Mouse (Mus musculus): Measurements from ENCODE around the gene Capzb. TPM values are rescaled to one million over a fixed set of nuclear protein-coding genes. Genes with fewer than 3 reads are reported as not detected.

Gene Capzb
- polyA plus RNA-seq, 1 experiment from 2014 or later, result 218 TPM

DNA sequence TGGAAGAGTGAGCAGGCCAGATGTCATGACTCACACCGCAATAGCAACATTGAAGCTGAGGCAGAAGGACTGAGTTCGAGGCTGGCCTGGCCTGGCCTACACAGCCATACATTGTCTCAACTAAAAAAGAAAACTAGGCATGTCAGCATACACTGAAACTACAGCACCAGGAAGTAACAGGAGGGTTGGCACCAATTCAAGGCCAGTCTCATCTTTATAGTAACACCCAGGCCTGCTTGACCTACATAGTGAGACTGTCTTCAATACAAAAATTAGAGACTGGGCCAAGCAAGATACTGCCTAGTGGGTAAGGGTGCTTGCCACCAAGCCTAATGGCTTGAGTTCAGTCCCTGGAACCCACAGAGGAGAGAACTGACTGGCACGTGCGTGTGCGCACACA, 99.3 kb downstream of the Capzb start:
- Histone ChIP-seq H3K4me2 (ENCODE audit: low read depth, low read length) (no peak overlapping the region), H3K27me3 (ENCODE audit: control insufficient read depth, insufficient read depth, low read length) (no peaks in the 10 kb centered on the region), H3K27ac (ENCODE audit: low read depth, low read length) (no peak overlapping the region), H3K4me1 (ENCODE audit: control insufficient read depth, insufficient read depth, low read length) (no peaks in the 10 kb centered on the region), H3K36me3 (ENCODE audit: control insufficient read depth, insufficient read depth, low read length) (peaks cover 15% of the 10 kb centered on the region), H3K9me3 (ENCODE audit: control insufficient read depth, low read length) (no peaks in the 10 kb centered on the region), H3K4me3 (ENCODE audit: low read depth, low read length) (no peak overlapping the region), H3K9ac (replicated peaks; ENCODE audit: low read depth, low read length) (no peak overlapping the region)
- 97% methylated on average over 5 of the region's 5 CpGs for WGBS
- ATAC-seq (ENCODE audit: low read depth), result no peak

DNA sequence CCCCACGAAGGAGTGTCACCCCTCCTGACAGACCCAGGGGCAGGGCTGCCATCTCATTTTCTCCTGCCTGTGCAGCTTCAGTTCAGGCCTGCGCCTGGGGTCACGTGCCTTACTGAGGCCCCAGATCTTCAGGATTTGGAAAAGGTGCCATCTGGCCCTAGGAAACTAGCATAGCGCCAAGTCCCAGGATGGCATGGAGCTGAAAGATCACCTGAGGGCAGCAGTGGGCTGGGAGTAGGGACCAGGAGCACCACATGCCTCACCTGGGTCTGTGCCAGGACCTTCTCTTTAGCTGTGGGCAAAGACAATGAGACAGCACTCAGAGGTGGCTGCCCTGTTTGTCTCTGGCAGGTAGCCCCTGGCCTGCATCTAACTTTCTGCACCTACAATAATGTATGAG, 104.9 kb downstream of the Capzb start:
- 90% methylated on average over 4 of the region's 4 CpGs for WGBS
- no peak for ATAC-seq (ENCODE audit: low read depth)
- Histone ChIP-seq H3K4me1 (ENCODE audit: control insufficient read depth, insufficient read depth, low read length) (no peaks in the 10 kb centered on the region), H3K4me2 (ENCODE audit: low read depth, low read length) (no peak overlapping the region), H3K27me3 (ENCODE audit: control insufficient read depth, insufficient read depth, low read length) (no peaks in the 10 kb centered on the region), H3K4me3 (ENCODE audit: low read depth, low read length) (no peak overlapping the region), H3K27ac (ENCODE audit: low read depth, low read length) (no peak overlapping the region), H3K9ac (replicated peaks; ENCODE audit: low read depth, low read length) (no peak overlapping the region), H3K9me3 (ENCODE audit: control insufficient read depth, low read length) (no peaks in the 10 kb centered on the region), H3K36me3 (ENCODE audit: control insufficient read depth, insufficient read depth, low read length) (peaks cover 12% of the 10 kb centered on the region)

DNA sequence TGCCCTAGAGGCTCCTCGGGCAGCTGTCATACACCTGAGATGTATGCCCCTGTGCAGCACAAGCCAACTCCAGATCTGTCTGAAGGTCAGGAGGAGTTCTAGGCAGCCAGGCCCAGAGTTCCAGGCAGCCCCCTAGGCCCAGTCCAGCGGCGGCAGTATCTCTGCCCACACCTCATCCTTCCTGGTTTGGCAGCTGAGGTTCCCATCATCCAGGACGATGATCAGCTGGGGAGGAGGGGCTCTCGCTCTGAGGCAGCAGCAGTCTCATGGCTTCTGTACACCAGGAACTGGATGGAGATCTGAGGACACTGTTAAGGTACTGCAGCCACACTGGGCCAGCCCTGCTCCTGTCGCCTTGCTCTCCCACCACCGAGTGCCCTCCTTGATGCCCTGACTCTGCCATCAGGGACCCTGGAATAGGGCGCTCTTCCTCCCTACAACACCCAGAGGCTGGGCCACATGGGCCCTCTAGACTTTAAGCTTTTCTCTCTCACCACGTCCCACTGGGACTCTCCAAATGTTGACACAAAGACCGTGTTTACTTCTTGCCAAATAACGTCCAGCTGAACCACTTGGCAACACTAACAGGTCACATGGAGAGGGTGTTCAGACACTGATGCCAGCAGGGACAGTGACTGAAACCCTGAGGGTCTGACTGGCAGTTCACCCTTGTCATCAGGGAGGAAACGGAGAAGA, 106.1 kb downstream of the Capzb start:
- Histone ChIP-seq H3K9ac (replicated peaks; ENCODE audit: low read depth, low read length) (no peak overlapping the region), H3K4me1 (ENCODE audit: control insufficient read depth, insufficient read depth, low read length) (no peaks in the 10 kb centered on the region), H3K36me3 (ENCODE audit: control insufficient read depth, insufficient read depth, low read length) (peaks cover 12% of the 10 kb centered on the region), H3K27ac (ENCODE audit: low read depth, low read length) (no peak overlapping the region), H3K27me3 (ENCODE audit: control insufficient read depth, insufficient read depth, low read length) (no peaks in the 10 kb centered on the region), H3K4me2 (ENCODE audit: low read depth, low read length) (no peak overlapping the region), H3K9me3 (ENCODE audit: control insufficient read depth, low read length) (no peaks in the 10 kb centered on the region), H3K4me3 (ENCODE audit: low read depth, low read length) (no peak overlapping the region)
- no peak for ATAC-seq (ENCODE audit: low read depth)
- WGBS, result 85% methylated on average over 12 of the region's 12 CpGs

DNA sequence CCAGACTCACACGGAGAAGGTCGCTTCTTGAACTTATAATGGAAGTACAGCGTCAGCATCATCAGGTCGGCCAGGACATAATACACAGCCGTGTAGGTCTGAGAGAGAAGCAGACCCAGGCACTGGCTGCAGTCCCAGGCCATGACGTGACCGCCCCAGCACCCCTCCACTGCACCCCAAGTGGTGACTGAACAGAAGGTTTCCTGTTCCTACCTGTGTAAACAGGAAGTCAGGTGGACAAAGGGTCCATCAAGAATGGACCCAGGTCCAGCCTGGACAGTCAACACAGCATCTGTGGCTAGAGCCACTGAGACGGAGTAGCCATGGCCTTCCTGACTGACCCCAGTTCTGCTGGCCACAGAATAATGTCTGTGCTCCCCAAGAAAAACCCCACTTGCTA, 109.1 kb downstream of the Capzb start:
- no peaks in the 10 kb centered on the region for H3K9me3 ChIP-seq (ENCODE audit: control insufficient read depth, low read length)
- H3K9ac ChIP-seq (replicated peaks; ENCODE audit: low read depth, low read length), result no peak overlapping the region
- peaks cover 12% of the 10 kb centered on the region for H3K36me3 ChIP-seq (ENCODE audit: control insufficient read depth, insufficient read depth, low read length)
- ATAC-seq (ENCODE audit: low read depth), result no peak
- no peak overlapping the region for H3K4me3 ChIP-seq (ENCODE audit: low read depth, low read length)
- no peak overlapping the region for H3K27ac ChIP-seq (ENCODE audit: low read depth, low read length)
- 92% methylated on average over 8 of the region's 8 CpGs for WGBS
- H3K4me1 ChIP-seq (ENCODE audit: control insufficient read depth, insufficient read depth, low read length), result no peaks in the 10 kb centered on the region
- H3K27me3 ChIP-seq (ENCODE audit: control insufficient read depth, insufficient read depth, low read length), result no peaks in the 10 kb centered on the region
- H3K4me2 ChIP-seq (ENCODE audit: low read depth, low read length), result no peak overlapping the region

DNA sequence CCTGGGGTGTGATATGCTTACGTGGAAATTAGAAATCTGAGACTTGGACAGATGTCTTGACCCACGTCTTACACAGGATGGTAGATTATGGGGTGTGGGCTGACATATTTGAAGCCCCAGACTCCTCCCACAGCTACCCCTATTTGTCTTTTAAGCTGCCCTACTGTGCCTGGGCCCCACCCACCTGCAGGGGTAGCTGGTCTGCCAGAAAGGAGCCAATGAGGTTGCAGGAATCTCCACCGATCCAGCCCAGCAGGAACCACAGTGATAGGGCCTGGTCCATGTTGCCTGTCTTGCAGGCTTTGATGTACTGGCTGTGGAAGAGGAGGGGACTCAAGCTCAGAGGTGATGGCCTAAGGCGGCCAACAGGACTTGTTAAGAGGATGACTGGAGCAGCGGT, 109.5 kb downstream of the Capzb start:
- Histone ChIP-seq H3K9ac (replicated peaks; ENCODE audit: low read depth, low read length) (no peak overlapping the region), H3K9me3 (ENCODE audit: control insufficient read depth, low read length) (no peaks in the 10 kb centered on the region), H3K4me2 (ENCODE audit: low read depth, low read length) (no peak overlapping the region), H3K36me3 (ENCODE audit: control insufficient read depth, insufficient read depth, low read length) (peaks cover 12% of the 10 kb centered on the region), H3K4me3 (ENCODE audit: low read depth, low read length) (no peak overlapping the region), H3K4me1 (ENCODE audit: control insufficient read depth, insufficient read depth, low read length) (no peaks in the 10 kb centered on the region), H3K27me3 (ENCODE audit: control insufficient read depth, insufficient read depth, low read length) (no peaks in the 10 kb centered on the region), H3K27ac (ENCODE audit: low read depth, low read length) (no peak overlapping the region)
- 66% methylated on average over 5 of the region's 5 CpGs for WGBS
- no peak for ATAC-seq (ENCODE audit: low read depth)

DNA sequence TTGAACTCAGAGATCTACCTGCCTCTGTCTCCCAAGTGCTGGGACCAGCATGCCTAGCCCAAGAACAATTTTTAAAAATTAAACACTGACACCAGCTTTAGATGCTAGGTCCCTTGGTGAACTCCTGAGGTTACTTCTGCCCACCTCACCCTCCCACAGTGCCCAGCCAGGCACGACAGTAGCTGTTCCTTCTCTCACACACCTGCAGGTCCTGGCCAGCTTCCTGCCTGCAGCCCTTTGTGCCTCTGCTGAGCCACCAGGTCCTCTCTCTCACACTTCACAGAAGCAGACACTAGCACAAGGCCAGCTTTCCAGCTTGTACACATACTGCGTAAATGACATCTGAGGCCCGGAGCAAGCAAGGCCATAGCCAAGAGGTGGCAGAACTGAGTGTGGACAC, 112.8 kb downstream of the Capzb start:
- Histone ChIP-seq H3K9me3 (ENCODE audit: control insufficient read depth, low read length) (no peaks in the 10 kb centered on the region), H3K4me1 (ENCODE audit: control insufficient read depth, insufficient read depth, low read length) (peaks cover 6% of the 10 kb centered on the region), H3K27ac (ENCODE audit: low read depth, low read length) (no peak overlapping the region), H3K4me2 (ENCODE audit: low read depth, low read length) (no peak overlapping the region), H3K9ac (replicated peaks; ENCODE audit: low read depth, low read length) (no peak overlapping the region), H3K27me3 (ENCODE audit: control insufficient read depth, insufficient read depth, low read length) (no peaks in the 10 kb centered on the region), H3K36me3 (ENCODE audit: control insufficient read depth, insufficient read depth, low read length) (peaks cover 7% of the 10 kb centered on the region), H3K4me3 (ENCODE audit: low read depth, low read length) (no peak overlapping the region)
- ATAC-seq (ENCODE audit: low read depth), result no peak
- WGBS, result 97% methylated on average over 3 of the region's 3 CpGs

DNA sequence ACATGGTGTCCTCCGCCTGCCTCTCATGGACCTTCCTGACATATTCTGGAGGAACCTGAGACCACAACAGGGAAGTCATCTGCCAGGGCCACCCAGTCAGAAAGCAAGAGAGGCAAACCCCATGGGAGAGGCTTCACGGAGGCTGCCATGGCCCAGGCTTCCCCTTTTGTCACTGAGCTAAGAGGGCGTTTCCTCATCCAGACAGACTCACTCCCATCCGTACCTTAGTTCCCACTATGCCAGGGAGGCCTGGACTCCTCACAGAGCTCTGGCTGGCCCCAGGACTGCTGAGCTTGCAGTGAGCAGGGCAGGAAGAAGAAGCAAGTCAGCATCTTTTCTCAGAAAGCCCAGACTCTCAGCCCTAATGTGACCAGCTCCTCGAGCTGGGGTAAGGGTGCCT, 115.2 kb downstream of the Capzb start:
- Histone ChIP-seq H3K9me3 (ENCODE audit: control insufficient read depth, low read length) (no peaks in the 10 kb centered on the region), H3K4me3 (ENCODE audit: low read depth, low read length) (no peak overlapping the region), H3K27me3 (ENCODE audit: control insufficient read depth, insufficient read depth, low read length) (no peaks in the 10 kb centered on the region), H3K36me3 (ENCODE audit: control insufficient read depth, insufficient read depth, low read length) (no peaks in the 10 kb centered on the region), H3K27ac (ENCODE audit: low read depth, low read length) (no peak overlapping the region), H3K4me2 (ENCODE audit: low read depth, low read length) (no peak overlapping the region), H3K4me1 (ENCODE audit: control insufficient read depth, insufficient read depth, low read length) (peaks cover 15% of the 10 kb centered on the region), H3K9ac (replicated peaks; ENCODE audit: low read depth, low read length) (no peak overlapping the region)
- 79% methylated on average over 5 of the region's 5 CpGs for WGBS
- ATAC-seq (ENCODE audit: low read depth), result no peak

DNA sequence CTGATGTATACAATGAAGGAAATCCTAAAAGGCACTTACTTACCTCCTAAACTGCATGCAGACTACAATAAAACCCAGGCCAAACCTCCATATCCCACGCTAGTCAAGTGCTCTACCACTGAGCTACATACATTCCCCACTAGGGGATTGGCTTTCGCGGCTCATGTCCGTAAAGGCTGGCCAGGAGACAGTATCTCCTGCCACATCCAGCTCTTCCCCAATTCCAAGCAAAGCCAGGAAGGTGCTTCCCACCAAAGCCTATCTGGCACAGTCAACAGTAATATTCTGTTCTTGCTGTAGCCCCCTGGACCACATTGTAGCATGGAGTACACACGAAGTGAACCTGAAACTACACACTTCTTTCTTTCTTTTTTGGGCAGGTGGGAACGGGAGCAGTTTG, 117.0 kb downstream of the Capzb start:
- no peak for ATAC-seq (ENCODE audit: low read depth)
- Histone ChIP-seq H3K9me3 (ENCODE audit: control insufficient read depth, low read length) (no peaks in the 10 kb centered on the region), H3K4me1 (ENCODE audit: control insufficient read depth, insufficient read depth, low read length) (peaks cover 15% of the 10 kb centered on the region), H3K36me3 (ENCODE audit: control insufficient read depth, insufficient read depth, low read length) (peaks cover 4% of the 10 kb centered on the region; the same call in 1 of the 2 replicates), H3K4me3 (ENCODE audit: low read depth, low read length) (peak overlapping the region; percentile 88), H3K4me2 (ENCODE audit: low read depth, low read length) (peak overlapping the region; percentile 97), H3K27ac (ENCODE audit: low read depth, low read length) (no peak overlapping the region), H3K27me3 (ENCODE audit: control insufficient read depth, insufficient read depth, low read length) (no peaks in the 10 kb centered on the region), H3K9ac (replicated peaks; ENCODE audit: low read depth, low read length) (peak overlapping the region; percentile 79)
- WGBS, result 17% methylated on average over 6 of the region's 6 CpGs

DNA sequence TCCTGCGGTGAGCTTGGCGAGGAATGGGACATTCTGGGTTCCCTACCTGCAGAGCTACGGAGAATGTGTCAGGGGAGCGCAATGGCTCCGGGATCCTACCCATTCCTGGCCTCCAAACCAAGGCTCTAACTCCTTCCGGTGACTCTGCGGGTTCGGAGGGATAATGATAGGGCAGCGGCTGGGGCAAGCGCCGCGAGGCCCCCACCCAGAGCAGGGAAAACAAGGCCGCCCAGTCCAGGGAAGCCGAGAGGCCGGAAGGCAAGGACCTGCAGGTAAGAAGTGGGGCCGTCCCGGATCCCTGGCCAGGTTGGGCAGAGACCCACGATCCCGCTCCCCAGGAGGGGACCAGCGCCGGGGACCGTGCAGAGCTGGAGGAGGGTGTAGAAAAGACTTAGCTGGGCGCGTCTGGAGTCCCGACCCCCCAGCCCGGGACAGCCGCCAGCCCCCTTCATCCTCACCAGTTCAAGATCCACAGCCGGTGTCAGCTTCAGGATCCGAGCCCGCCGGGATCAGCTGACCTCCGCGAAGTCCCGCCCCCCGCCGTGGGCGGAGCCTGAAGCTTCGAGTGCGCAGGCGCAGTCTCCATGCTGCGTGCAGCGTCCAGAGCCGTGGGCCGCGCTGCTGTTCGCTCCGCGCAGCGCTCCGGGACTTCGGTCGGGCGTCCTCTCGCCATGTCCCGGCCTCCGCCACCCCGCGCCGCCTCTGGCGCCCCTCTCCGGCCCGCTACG, 117.6 kb downstream of the Capzb start, which contains the start of the genes Pqlc2 and Akr7a5:
Gene Pqlc2, minus strand, starts transcription at position 538 of the 728 bp plus-strand sequence.
Gene Akr7a5, plus strand, starts transcription at position 574 of the 728 bp plus-strand sequence.
- ATAC-seq (ENCODE audit: low read depth), result peak; percentile 86
- under 1% methylated on average over 52 of the region's 63 CpGs for WGBS
- Histone ChIP-seq H3K4me1 (ENCODE audit: control insufficient read depth, insufficient read depth, low read length) (peaks cover 15% of the 10 kb centered on the region), H3K27ac (ENCODE audit: low read depth, low read length) (peak within 1 kb of the TSS; percentile 49), H3K4me3 (ENCODE audit: low read depth, low read length) (peak within 1 kb of the TSS; percentile 88), H3K4me2 (ENCODE audit: low read depth, low read length) (peak within 1 kb of the TSS; percentile 97), H3K9me3 (ENCODE audit: control insufficient read depth, low read length) (no peaks in the 10 kb centered on the region), H3K36me3 (ENCODE audit: control insufficient read depth, insufficient read depth, low read length) (peaks cover 8% of the 10 kb centered on the region; the same call in 1 of the 2 replicates), H3K9ac (replicated peaks; ENCODE audit: low read depth, low read length) (peak within 1 kb of the TSS; percentile 79), H3K27me3 (ENCODE audit: control insufficient read depth, insufficient read depth, low read length) (no peaks in the 10 kb centered on the region)
